Mouse (Mus musculus): ENCODE measurements at regions not wholly inside any gene's neighbourhood (a gene's known extent, or its start where the extent isn't known, plus 50 kb on each side); places are given as distances from the start of the nearest gene placed in this dataset.

- no peak for TF ChIP-seq CTCF (IDR thresholded peaks at IDR 0.05)
- no peak for TF ChIP-seq EP300 (IDR thresholded peaks at IDR 0.05)
- no peaks in the 10 kb centered on the region for H3K36me3 ChIP-seq (ENCODE audit: insufficient read depth, low read length)
- no peak overlapping the region for H3K4me2 ChIP-seq (replicated peaks; ENCODE audit: low read depth, low read length)
- H3K9me3 ChIP-seq (ENCODE audit: low read length), result no peaks in the 10 kb centered on the region
- 56% methylated on average over 1 of the region's 1 CpGs for WGBS
- H3K27me3 ChIP-seq (replicated peaks; ENCODE audit: insufficient read depth, low read length), result no peaks in the 10 kb centered on the region
- no peak overlapping the region for H3K9ac ChIP-seq (replicated peaks; ENCODE audit: low read depth)
- H3K4me1 ChIP-seq (ENCODE audit: insufficient read depth, low read depth, low read length), result no peaks in the 10 kb centered on the region
- H3K4me3 ChIP-seq (ENCODE audit: low read depth, low read length), result no peak overlapping the region
- ATAC-seq (no peak), DNase-seq (ENCODE audit: low spot score) (no peak)
- H3K27ac ChIP-seq (ENCODE audit: low read length), result no peak overlapping the region
These were observed 185.7 kb downstream of the Ube2dnl2 start for GRCm38 (mm10) chrX:115093063-115093579.
